Mouse (Mus musculus) limb, embryonic 10.5 days (tissue): ENCODE results near the gene Gp1bb. TPM values are rescaled to one million over a fixed set of nuclear protein-coding genes. Genes with fewer than 3 reads are reported as not detected.
A peak's percentile ranks its signal among the peaks of the same experiment; 100 is the strongest.

Experiments
- DNase-seq: peaks from one replicate; pipeline ENCODE4 v3.0.0-alpha.2; 2017; ENCODE audit warnings: low spot score
- H3K27ac ChIP-seq: fragments of 300-500 bp; sonication (generic); 2 replicates; pipeline ENCODE4 v1.5.1; 2016; ENCODE audit warnings: mild to moderate bottlenecking
- H3K27me3 ChIP-seq: fragments of 300-500 bp; sonication (generic); 2 replicates; pipeline ENCODE4 v1.6.1; 2016; ENCODE audit warnings: low read depth, mild to moderate bottlenecking; ENCODE audit not compliant: poor library complexity, severe bottlenecking
- H3K36me3 ChIP-seq: fragments of 300-500 bp; sonication (generic); 2 replicates; pipeline ENCODE4 v1.6.1; 2016; ENCODE audit warnings: mild to moderate bottlenecking, moderate library complexity
- H3K4me1 ChIP-seq: fragments of 300-500 bp; sonication (generic); 2 replicates; pipeline ENCODE4 v1.6.1; 2016
- H3K4me3 ChIP-seq: fragments of 300-500 bp; sonication (generic); 2 replicates; pipeline ENCODE4 v1.5.1; 2016; ENCODE audit warnings: mild to moderate bottlenecking, moderate library complexity
- H3K9me3 ChIP-seq: fragments of 300-500 bp; sonication (generic); replicated peaks from 2 replicates; pipeline ENCODE4 v1.6.1; 2016; ENCODE audit warnings: mild to moderate bottlenecking
- WGBS: fragments of 180-500 bp; shearing (Covaris S2); methylation state at CpG from one replicate; pipeline ENCODE4 v1.1.7; 2016; 5-methylcytosine and 5-hydroxymethylcytosine counted together
- polyA plus RNA-seq: library from polyadenylated mRNA; unstranded; fragments of >200 nt; fragmentation: Nextera tagmentation; extraction: Ambion mirVana; gene quantifications from 2 replicates; pipeline ENCODE4 v1.2.1, GENCODE M21; 2016

Gene Gp1bb
- polyA plus RNA-seq, 1 experiment from 2014 or later, result 2.8 TPM

- no peaks in the 10 kb centered on the region for H3K9me3 ChIP-seq
- DNase-seq, result no peak
- no peak overlapping the region for H3K27ac ChIP-seq
- no peaks in the 10 kb centered on the region for H3K36me3 ChIP-seq
- H3K27me3 ChIP-seq, result peaks cover 98% of the 10 kb centered on the region
- H3K4me1 ChIP-seq, result peaks cover 55% of the 10 kb centered on the region
- H3K4me3 ChIP-seq, result peak overlapping the region; percentile 43; the same call in 1 of the 2 replicates
- WGBS, result 9% methylated on average over 9 of the region's 9 CpGs
Observed at GRCm38 (mm10) chr16:18589080-18589621, 33.1 kb downstream of the Gp1bb start.

- WGBS, result under 1% methylated on average over 31 of the region's 31 CpGs
- Histone ChIP-seq H3K4me1 (peaks cover 56% of the 10 kb centered on the region), H3K4me3 (peak overlapping the region; percentile 29), H3K27me3 (peaks cover 98% of the 10 kb centered on the region), H3K36me3 (no peaks in the 10 kb centered on the region), H3K9me3 (no peaks in the 10 kb centered on the region), H3K27ac (0 out of 2 replicates have a peak overlapping the region, but pooled peaks have one; percentile 30)
- DNase-seq, result no peak
Observed at GRCm38 (mm10) chr16:18588738-18589055, 33.5 kb downstream of the Gp1bb start.

- 0 out of 2 replicates have a peak overlapping the region, but pooled peaks have one; percentile 30 for H3K27ac ChIP-seq
- peak overlapping the region; percentile 44 for H3K4me3 ChIP-seq
- no peaks in the 10 kb centered on the region for H3K36me3 ChIP-seq
- H3K9me3 ChIP-seq, result no peaks in the 10 kb centered on the region
- peaks cover 58% of the 10 kb centered on the region for H3K4me1 ChIP-seq
- peak; percentile 70 for DNase-seq
- 1% methylated on average over 57 of the region's 57 CpGs for WGBS
- peaks cover 98% of the 10 kb centered on the region for H3K27me3 ChIP-seq
Observed at GRCm38 (mm10) chr16:18587847-18588737, 34.1 kb downstream of the Gp1bb start.

- peak; percentile 62 for DNase-seq
- WGBS, result under 1% methylated on average over 53 of the region's 62 CpGs
- peaks cover 100% of the 10 kb centered on the region for H3K27me3 ChIP-seq
- no peaks in the 10 kb centered on the region for H3K9me3 ChIP-seq
- H3K36me3 ChIP-seq, result no peaks in the 10 kb centered on the region
- H3K4me3 ChIP-seq, result peak overlapping the region; percentile 49
- peak overlapping the region; percentile 61 for H3K27ac ChIP-seq
- H3K4me1 ChIP-seq, result peaks cover 68% of the 10 kb centered on the region
Observed at GRCm38 (mm10) chr16:18586906-18587546, 35.2 kb downstream of the Gp1bb start.

- Histone ChIP-seq H3K27ac (peak overlapping the region; percentile 61), H3K4me1 (peaks cover 68% of the 10 kb centered on the region), H3K27me3 (peaks cover 100% of the 10 kb centered on the region), H3K9me3 (no peaks in the 10 kb centered on the region), H3K36me3 (no peaks in the 10 kb centered on the region), H3K4me3 (peak overlapping the region; percentile 49)
- DNase-seq, result peak; percentile 70
- WGBS, result under 1% methylated on average over 83 of the region's 83 CpGs
Observed at GRCm38 (mm10) chr16:18586076-18586905, 35.9 kb downstream of the Gp1bb start.

GRCm38 (mm10) chr16:18585676-18586075 is 36.5 kb downstream of the Gp1bb start:
- Histone ChIP-seq H3K27ac (no peak overlapping the region), H3K4me3 (peak overlapping the region; percentile 49), H3K27me3 (peaks cover 100% of the 10 kb centered on the region), H3K36me3 (no peaks in the 10 kb centered on the region), H3K9me3 (no peaks in the 10 kb centered on the region), H3K4me1 (peaks cover 69% of the 10 kb centered on the region)
- WGBS, result 3% methylated on average over 10 of the region's 10 CpGs
- peak; percentile 64 for DNase-seq

GRCm38 (mm10) chr16:18584901-18585510 is 37.2 kb downstream of the Gp1bb start:
- peaks cover 100% of the 10 kb centered on the region for H3K27me3 ChIP-seq
- DNase-seq, result no peak
- H3K9me3 ChIP-seq, result no peaks in the 10 kb centered on the region
- H3K4me3 ChIP-seq, result peak overlapping the region; percentile 49
- peaks cover 63% of the 10 kb centered on the region for H3K4me1 ChIP-seq
- 11% methylated on average over 10 of the region's 10 CpGs for WGBS
- no peak overlapping the region for H3K27ac ChIP-seq
- no peaks in the 10 kb centered on the region for H3K36me3 ChIP-seq

GRCm38 (mm10) chr16:18583673-18584357 is 38.4 kb downstream of the Gp1bb start:
- H3K27me3 ChIP-seq, result peaks cover 98% of the 10 kb centered on the region
- no peak for DNase-seq
- H3K4me1 ChIP-seq, result peaks cover 55% of the 10 kb centered on the region
- 4% methylated on average over 10 of the region's 10 CpGs for WGBS
- no peak overlapping the region; the same call in 1 of the 2 replicates for H3K4me3 ChIP-seq
- H3K9me3 ChIP-seq, result no peaks in the 10 kb centered on the region
- H3K27ac ChIP-seq, result no peak overlapping the region
- H3K36me3 ChIP-seq, result no peaks in the 10 kb centered on the region

GRCm38 (mm10) chr16:18583169-18583568 is 39.0 kb downstream of the Gp1bb start:
- peak; percentile 47 for DNase-seq

GRCm38 (mm10) chr16:18582426-18583148 is 39.6 kb downstream of the Gp1bb start:
- Histone ChIP-seq H3K9me3 (no peaks in the 10 kb centered on the region), H3K27me3 (peaks cover 95% of the 10 kb centered on the region), H3K27ac (peak overlapping the region; percentile 68), H3K4me3 (peak overlapping the region; percentile 42), H3K4me1 (peaks cover 52% of the 10 kb centered on the region), H3K36me3 (no peaks in the 10 kb centered on the region)
- peak; percentile 65 for DNase-seq
- WGBS, result 1% methylated on average over 67 of the region's 67 CpGs

More at GRCm38 (mm10) chr16:18583169-18583568, 39.0 kb downstream of the Gp1bb start:
- Histone ChIP-seq H3K36me3 (no peaks in the 10 kb centered on the region), H3K4me3 (0 out of 2 replicates have a peak overlapping the region, but pooled peaks have one; percentile 42), H3K27ac (no peak overlapping the region), H3K4me1 (peaks cover 52% of the 10 kb centered on the region), H3K9me3 (no peaks in the 10 kb centered on the region), H3K27me3 (peaks cover 97% of the 10 kb centered on the region)
- WGBS, result 8% methylated on average over 10 of the region's 10 CpGs

GRCm38 (mm10) chr16:18581623-18582205 is 40.5 kb downstream of the Gp1bb start:
- peak overlapping the region; percentile 68 for H3K27ac ChIP-seq
- DNase-seq, result peak; percentile 69
- peaks cover 90% of the 10 kb centered on the region for H3K27me3 ChIP-seq
- H3K4me1 ChIP-seq, result peaks cover 56% of the 10 kb centered on the region
- H3K9me3 ChIP-seq, result no peaks in the 10 kb centered on the region
- H3K4me3 ChIP-seq, result peak overlapping the region; percentile 42
- no peaks in the 10 kb centered on the region for H3K36me3 ChIP-seq
- under 1% methylated on average over 66 of the region's 66 CpGs for WGBS
